In the genomic region with DNA sequence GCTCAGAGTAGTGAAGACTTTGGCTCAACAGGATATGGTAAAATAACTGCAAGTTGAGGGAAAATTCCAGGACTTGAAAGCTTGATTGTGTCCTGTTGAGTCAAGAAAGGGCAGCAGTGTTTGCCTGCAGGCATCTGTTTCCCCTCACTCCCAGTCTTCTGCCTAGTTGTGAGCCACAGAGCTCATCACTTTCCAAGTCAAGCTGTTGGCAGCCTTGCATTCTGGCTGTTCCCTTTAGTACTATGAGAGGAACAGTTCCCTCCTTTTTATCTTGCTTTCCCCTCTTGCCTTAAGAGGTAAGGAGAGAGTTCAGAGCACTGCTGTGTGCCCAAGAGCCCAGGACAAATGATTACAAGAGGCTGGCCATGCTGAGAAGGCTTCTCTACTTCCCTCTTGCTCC, we compare ENCODE assay signal across 18 mouse cellular contexts.
DNase-seq lines count a peak whose midpoint lies in the region; ATAC-seq lines count a peak whose summit lies in the region.
"Had no signal": no experiment of that assay in that cellular context is flagged by ENCODE, and none has a peak within 500 bp of the region (broad histone marks: within the 10 kb centered on the region; RNA-seq: fewer than 3 reads in every experiment).

No protein-coding gene starts in this region.

- intact Hi-C loops in heart, postnatal 14 days (cut with DNase I) = no loop called here

- peak; percentile 10 for DNase-seq in layer of hippocampus, adult 11-12 months (ENCODE audit: low spot score)
- no peak for DNase-seq in layer of hippocampus, adult 18-20 months (ENCODE audit: low spot score in 2 of 2)
- peak; percentile 7 to 21 for DNase-seq in heart, postnatal 14 days
- peak; percentile 34 for DNase-seq in lung, postnatal 25 days (ENCODE audit: low spot score)
- DNase-seq in adrenal gland, adult 8-10 months = no peak
- no peak for DNase-seq in T-cell, adult 2 months (ENCODE audit: low spot score)
- DNase-seq: cerebellum, adult 11-12 months; retina, postnatal 1 day; thymus, adult 18-20 months had no signal

- no peaks in the 10 kb centered on the region for H3K36me3 ChIP-seq in heart, embryonic 11.5 days (ENCODE audit: control insufficient read depth, insufficient read depth, low read length)
- H3K36me3 ChIP-seq in midbrain, embryonic 15.5 days (replicated peaks) = no peaks in the 10 kb centered on the region
- H3K36me3 ChIP-seq: forebrain, embryonic 15.5 days had no signal

- no peak overlapping the region for H3K9ac ChIP-seq in heart, embryonic 11.5 days (ENCODE audit: low read depth, low read length)
- H3K9ac ChIP-seq in midbrain, embryonic 15.5 days = no peak overlapping the region
- H3K9ac ChIP-seq: forebrain, embryonic 15.5 days; liver, embryonic 14.5 days had no signal

- H3K4me2 ChIP-seq in heart, embryonic 11.5 days = 0 out of 2 replicates have a peak overlapping the region, but pooled peaks have one; percentile 24
- no peak overlapping the region for H3K4me2 ChIP-seq in midbrain, embryonic 15.5 days
- H3K4me2 ChIP-seq: forebrain, embryonic 15.5 days had no signal

- no peaks in the 10 kb centered on the region for H3K9me3 ChIP-seq in heart, embryonic 11.5 days (replicated peaks; ENCODE audit: control insufficient read depth, low read length)
- no peaks in the 10 kb centered on the region for H3K9me3 ChIP-seq in midbrain, embryonic 15.5 days
- H3K9me3 ChIP-seq: forebrain, embryonic 15.5 days had no signal

- no peak overlapping the region for H3K4me3 ChIP-seq in heart, embryonic 11.5 days (ENCODE audit: low read depth, low read length)
- no peak overlapping the region for H3K4me3 ChIP-seq in midbrain, embryonic 15.5 days
- H3K4me3 ChIP-seq: forebrain, embryonic 15.5 days; heart, adult 2 months; layer of hippocampus, adult 2 months had no signal

- peak overlapping the region; percentile 71 for H3K27ac ChIP-seq in heart, embryonic 11.5 days (ENCODE audit: low read depth, low read length)
- no peak overlapping the region for H3K27ac ChIP-seq in midbrain, embryonic 15.5 days
- H3K27ac ChIP-seq: forebrain, embryonic 15.5 days; heart, adult 2 months; layer of hippocampus, adult 2 months; liver, embryonic 14.5 days had no signal

- peak; percentile 50 for ATAC-seq in heart, embryonic 11.5 days (replicated peaks; ENCODE audit: insufficient number of reproducible peaks, low FRiP score, low TSS enrichment)
- ATAC-seq in midbrain, embryonic 15.5 days (replicated peaks) = no peak
- ATAC-seq: forebrain, embryonic 15.5 days; hindbrain, embryonic 16.5 days; intestine, postnatal 0 days; midbrain, embryonic 16.5 days had no signal

- peaks cover 11% of the 10 kb centered on the region; the same call in 1 of the 2 replicates for H3K4me1 ChIP-seq in heart, embryonic 11.5 days (ENCODE audit: control insufficient read depth, insufficient read depth, low read length)
- H3K4me1 ChIP-seq in midbrain, embryonic 15.5 days = no peaks in the 10 kb centered on the region

- no peaks in the 10 kb centered on the region for H3K27me3 ChIP-seq in heart, embryonic 11.5 days (ENCODE audit: control insufficient read depth, insufficient read depth, low read length)
- H3K27me3 ChIP-seq in midbrain, embryonic 15.5 days (replicated peaks) = no peaks in the 10 kb centered on the region
- H3K27me3 ChIP-seq: forebrain, embryonic 15.5 days had no signal

Comparison
In these comparisons a context has a peak if more than half of its experiments do, and no peak if none do; other contexts are left out.
1. DNase-seq: peak in layer of hippocampus, adult 11-12 months (single experiment), heart, postnatal 14 days (2 of 2) and lung, postnatal 25 days (single experiment); none in layer of hippocampus, adult 18-20 months (0 of 2), adrenal gland, adult 8-10 months (single experiment) and T-cell, adult 2 months (single experiment).